Mouse (Mus musculus): ENCODE measurements around the gene Rmnd5b. TPM values are rescaled to one million over a fixed set of nuclear protein-coding genes. Genes with fewer than 3 reads are reported as not detected.
"Not testable (repeated sequence)": the region's sequence is repeated elsewhere in the genome, so short reads cannot be mapped to it uniquely, and the experiment has no call there.

Rmnd5b gene
- total RNA-seq, 4 experiments from 2014 or later: 42.4 to 60.2 (median 51.6) TPM

- no peak for DNase-seq
Observed at GRCm38 (mm10) chr11:51649111-51649888, 13.6 kb upstream of the Rmnd5b start.

GRCm38 (mm10) chr11:51648566-51648965 lies 12.9 kb upstream of the Rmnd5b start:
- DNase-seq: no peak

- peak; percentile 59 for DNase-seq
Observed at GRCm38 (mm10) chr11:51646751-51647667, 11.3 kb upstream of the Rmnd5b start.

- DNase-seq: no peak
Observed at GRCm38 (mm10) chr11:51646245-51646644, 10.5 kb upstream of the Rmnd5b start.

- DNase-seq: no peak
Observed at GRCm38 (mm10) chr11:51645293-51645692, 9.6 kb upstream of the Rmnd5b start.

- DNase-seq: no peak
Observed at GRCm38 (mm10) chr11:51644217-51644616, 8.5 kb upstream of the Rmnd5b start.

- no peak for DNase-seq
Observed at GRCm38 (mm10) chr11:51643761-51644160, 8.1 kb upstream of the Rmnd5b start.

- DNase-seq: no peak
Observed at GRCm38 (mm10) chr11:51643202-51643601, 7.5 kb upstream of the Rmnd5b start.

- no peak for DNase-seq
Observed at GRCm38 (mm10) chr11:51640748-51641147, 5.1 kb upstream of the Rmnd5b start.

- DNase-seq: no peak
Observed at GRCm38 (mm10) chr11:51638497-51638896, 2.8 kb upstream of the Rmnd5b start.

- DNase-seq: no peak
Observed at GRCm38 (mm10) chr11:51637971-51638414, 2.3 kb upstream of the Rmnd5b start.

GRCm38 (mm10) chr11:51636323-51636684 lies 608 bp upstream of the Rmnd5b start:
- no peak for DNase-seq

GRCm38 (mm10) chr11:51635127-51635524 lies 570 bp downstream of the Rmnd5b start:
- no peak for DNase-seq

GRCm38 (mm10) chr11:51633721-51634120 lies 2.0 kb downstream of the Rmnd5b start:
- DNase-seq: no peak

- DNase-seq: not testable (repeated sequence)
Observed at GRCm38 (mm10) chr11:51633200-51633599, 2.5 kb downstream of the Rmnd5b start.

- no peak for DNase-seq
Observed at GRCm38 (mm10) chr11:51632130-51632753, 3.5 kb downstream of the Rmnd5b start.

GRCm38 (mm10) chr11:51629651-51630314 lies 5.9 kb downstream of the Rmnd5b start:
- no peak for DNase-seq

- no peak for DNase-seq
Observed at GRCm38 (mm10) chr11:51627907-51628306, 7.8 kb downstream of the Rmnd5b start.

GRCm38 (mm10) chr11:51627425-51627824 lies 8.3 kb downstream of the Rmnd5b start:
- no peak for DNase-seq

- DNase-seq: no peak
Observed at GRCm38 (mm10) chr11:51625187-51625820, 10.4 kb downstream of the Rmnd5b start.

GRCm38 (mm10) chr11:51622971-51623491 lies 12.7 kb downstream of the Rmnd5b start:
- no peak for DNase-seq

- DNase-seq: no peak
Observed at GRCm38 (mm10) chr11:51621776-51622175, 13.9 kb downstream of the Rmnd5b start.
